Mouse (Mus musculus): ENCODE measurements around the gene Sptan1. TPM values are rescaled to one million over a fixed set of nuclear protein-coding genes. Genes with fewer than 3 reads are reported as not detected.

Gene Sptan1
- polyA plus RNA-seq, 1 experiment from 2014 or later: 115 TPM

DNA sequence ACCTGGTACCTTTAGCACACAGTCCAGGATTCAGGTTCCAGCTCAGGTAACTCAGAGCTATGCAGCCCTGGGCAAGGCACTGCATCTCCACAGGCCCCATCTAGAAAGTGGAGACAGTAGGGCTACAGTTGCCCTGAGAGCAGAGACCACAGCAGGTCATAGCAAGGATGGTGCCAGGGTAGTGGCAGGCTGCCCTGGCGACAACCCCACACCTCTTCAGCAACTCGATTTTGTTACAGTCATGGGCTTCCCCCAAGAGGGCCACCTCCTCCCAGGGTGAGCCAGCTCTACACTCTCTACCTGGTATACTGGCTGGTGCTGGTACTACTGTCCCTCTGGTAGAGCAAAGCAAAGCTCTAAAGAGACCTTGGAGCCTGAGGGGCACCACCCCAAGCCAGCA is 72.4 kb downstream of the Sptan1 start:
- 0 out of 2 replicates have a peak, but pooled peaks cover 5% of the 10 kb centered on the region for H3K36me3 ChIP-seq (ENCODE audit: insufficient read depth, low read length)
- TF ChIP-seq EP300 (IDR thresholded peaks at IDR 0.05): no peak
- no peak for TF ChIP-seq CTCF (IDR thresholded peaks at IDR 0.05)
- H3K9me3 ChIP-seq (ENCODE audit: low read length): no peaks in the 10 kb centered on the region
- no peak overlapping the region for H3K9ac ChIP-seq (replicated peaks; ENCODE audit: low read depth)
- H3K27ac ChIP-seq (ENCODE audit: low read length): no peak overlapping the region
- no peak overlapping the region for H3K4me2 ChIP-seq (replicated peaks; ENCODE audit: low read depth, low read length)
- WGBS: 87% methylated on average over 2 of the region's 2 CpGs
- H3K4me1 ChIP-seq (ENCODE audit: insufficient read depth, low read depth, low read length): no peaks in the 10 kb centered on the region
- DNase-seq (ENCODE audit: low spot score) (no peak), ATAC-seq (no peak)
- no peak overlapping the region for H3K4me3 ChIP-seq (ENCODE audit: low read depth, low read length)
- H3K27me3 ChIP-seq (replicated peaks; ENCODE audit: insufficient read depth, low read length): no peaks in the 10 kb centered on the region

DNA sequence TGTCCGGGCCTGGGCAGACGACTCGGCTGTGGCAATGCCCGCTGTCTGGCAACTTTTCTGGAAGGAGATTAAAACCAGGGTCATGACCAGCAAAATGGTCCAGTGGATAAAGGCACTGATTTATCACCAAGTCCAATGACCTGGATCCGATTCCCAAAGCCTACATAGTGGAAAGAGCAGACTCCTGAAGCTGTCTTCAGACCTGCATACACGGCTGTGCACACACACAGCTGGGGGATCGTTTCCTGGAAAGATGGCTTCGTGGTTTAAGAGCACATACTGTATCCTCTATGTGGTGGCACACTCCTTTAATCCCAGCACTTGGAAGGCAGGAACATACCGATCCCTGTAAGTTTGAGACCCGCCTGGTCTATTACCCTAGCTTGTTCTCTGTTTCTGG is 73.0 kb downstream of the Sptan1 start:
- H3K9me3 ChIP-seq (ENCODE audit: low read length): no peaks in the 10 kb centered on the region
- ATAC-seq (no peak), DNase-seq (ENCODE audit: low spot score) (no peak)
- no peak overlapping the region for H3K27ac ChIP-seq (ENCODE audit: low read length)
- WGBS: 90% methylated on average over 10 of the region's 10 CpGs
- no peak overlapping the region for H3K4me3 ChIP-seq (ENCODE audit: low read depth, low read length)
- TF ChIP-seq CTCF (IDR thresholded peaks at IDR 0.05) (no peak), EP300 (IDR thresholded peaks at IDR 0.05) (no peak)
- H3K27me3 ChIP-seq (replicated peaks; ENCODE audit: insufficient read depth, low read length): no peaks in the 10 kb centered on the region
- no peaks in the 10 kb centered on the region for H3K4me1 ChIP-seq (ENCODE audit: insufficient read depth, low read depth, low read length)
- H3K4me2 ChIP-seq (replicated peaks; ENCODE audit: low read depth, low read length): no peak overlapping the region
- H3K9ac ChIP-seq (replicated peaks; ENCODE audit: low read depth): no peak overlapping the region
- H3K36me3 ChIP-seq (ENCODE audit: insufficient read depth, low read length): 0 out of 2 replicates have a peak, but pooled peaks cover 5% of the 10 kb centered on the region

DNA sequence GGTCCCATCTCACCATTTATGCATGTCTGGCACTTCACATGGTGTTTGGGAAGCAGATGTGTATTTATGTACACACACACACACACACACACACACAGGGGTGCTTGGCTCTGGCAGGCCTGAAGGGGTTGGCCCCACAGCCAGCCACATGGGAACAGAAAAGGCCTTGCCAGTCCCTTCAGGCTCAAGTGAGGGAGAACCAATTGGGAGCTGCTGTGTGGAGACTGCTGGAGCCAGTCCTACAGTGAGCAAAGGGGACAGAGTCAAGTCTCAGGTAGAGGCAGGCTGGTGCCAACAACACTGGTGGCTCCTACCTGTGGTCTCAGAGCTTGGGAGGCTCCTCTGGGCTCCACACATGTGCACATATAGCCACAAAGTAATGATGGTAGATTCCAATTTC is 74.3 kb downstream of the Sptan1 start:
- no peaks in the 10 kb centered on the region for H3K27me3 ChIP-seq (replicated peaks; ENCODE audit: insufficient read depth, low read length)
- no peaks in the 10 kb centered on the region for H3K4me1 ChIP-seq (ENCODE audit: insufficient read depth, low read depth, low read length)
- no peak overlapping the region for H3K4me3 ChIP-seq (ENCODE audit: low read depth, low read length)
- no peak overlapping the region for H3K9ac ChIP-seq (replicated peaks; ENCODE audit: low read depth)
- ATAC-seq: no peak
- H3K36me3 ChIP-seq (ENCODE audit: insufficient read depth, low read length): 0 out of 2 replicates have a peak, but pooled peaks cover 5% of the 10 kb centered on the region
- no peak for DNase-seq (ENCODE audit: low spot score)
- TF ChIP-seq EP300 (IDR thresholded peaks at IDR 0.05): no peak
- TF ChIP-seq CTCF (IDR thresholded peaks at IDR 0.05): no peak
- no peak overlapping the region for H3K4me2 ChIP-seq (replicated peaks; ENCODE audit: low read depth, low read length)
- no peaks in the 10 kb centered on the region for H3K9me3 ChIP-seq (ENCODE audit: low read length)
- no peak overlapping the region for H3K27ac ChIP-seq (ENCODE audit: low read length)

DNA sequence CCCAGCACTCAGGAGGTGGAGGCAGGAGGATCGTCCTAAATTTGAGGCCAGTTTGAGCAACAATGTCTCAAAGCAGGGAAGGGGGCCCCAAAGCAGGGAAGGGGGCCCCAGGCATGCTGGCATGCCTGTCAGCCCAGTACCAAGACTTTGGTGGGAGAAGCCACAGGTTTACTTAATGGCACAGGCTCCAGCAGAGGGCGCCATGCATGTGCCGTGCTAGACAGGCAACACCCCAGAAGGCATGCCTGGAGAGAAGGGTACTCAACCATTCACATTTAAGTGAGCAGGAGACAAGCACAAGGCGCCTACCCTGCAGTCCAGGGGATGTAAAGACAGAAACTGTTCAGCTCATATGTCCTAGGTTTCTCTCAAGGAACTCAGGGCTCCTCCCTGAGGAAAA is 77.1 kb downstream of the Sptan1 start:
- DNase-seq (ENCODE audit: low spot score): peak; percentile 92
- 8% methylated on average over 4 of the region's 4 CpGs for WGBS
- no peaks in the 10 kb centered on the region for H3K4me1 ChIP-seq (ENCODE audit: insufficient read depth, low read depth, low read length)
- no peaks in the 10 kb centered on the region for H3K27me3 ChIP-seq (replicated peaks; ENCODE audit: insufficient read depth, low read length)
- H3K4me3 ChIP-seq (ENCODE audit: low read depth, low read length): no peak overlapping the region
- no peak overlapping the region for H3K4me2 ChIP-seq (replicated peaks; ENCODE audit: low read depth, low read length)
- H3K27ac ChIP-seq (ENCODE audit: low read length): no peak overlapping the region
- H3K9ac ChIP-seq (replicated peaks; ENCODE audit: low read depth): no peak overlapping the region
- 0 out of 2 replicates have a peak, but pooled peaks cover 4% of the 10 kb centered on the region for H3K36me3 ChIP-seq (ENCODE audit: insufficient read depth, low read length)
- no peak for TF ChIP-seq EP300 (IDR thresholded peaks at IDR 0.05)
- TF ChIP-seq CTCF (IDR thresholded peaks at IDR 0.05): peak; percentile 91
- peak; percentile 82 for ATAC-seq
- no peaks in the 10 kb centered on the region for H3K9me3 ChIP-seq (ENCODE audit: low read length)

DNA sequence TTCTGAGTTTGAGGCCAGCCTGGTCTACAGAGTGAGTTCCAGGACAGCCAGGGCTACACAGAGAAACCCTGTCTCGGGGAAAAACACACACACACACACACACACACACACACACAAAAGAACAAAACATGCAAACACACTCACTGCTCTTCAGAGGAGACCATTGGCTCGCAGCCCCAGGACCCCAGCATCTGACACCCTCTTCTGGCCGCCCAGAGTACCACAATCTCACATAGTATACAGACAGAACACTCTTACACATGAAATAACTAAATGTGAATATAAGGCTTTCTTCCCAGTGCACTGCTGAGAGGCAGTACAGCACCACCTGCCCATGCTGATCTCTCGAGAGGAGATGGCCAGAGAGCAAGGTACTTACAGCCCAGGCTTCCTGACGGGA is 79.2 kb downstream of the Sptan1 start:
- 83% methylated on average over 5 of the region's 5 CpGs for WGBS
- no peak for TF ChIP-seq EP300 (IDR thresholded peaks at IDR 0.05)
- no peak; the same call in 1 of the 2 replicates for TF ChIP-seq CTCF (IDR thresholded peaks at IDR 0.05)
- H3K4me3 ChIP-seq (ENCODE audit: low read depth, low read length): no peak overlapping the region
- H3K36me3 ChIP-seq (ENCODE audit: insufficient read depth, low read length): no peaks in the 10 kb centered on the region
- no peak overlapping the region for H3K4me2 ChIP-seq (replicated peaks; ENCODE audit: low read depth, low read length)
- no peaks in the 10 kb centered on the region for H3K27me3 ChIP-seq (replicated peaks; ENCODE audit: insufficient read depth, low read length)
- no peak overlapping the region for H3K27ac ChIP-seq (ENCODE audit: low read length)
- ATAC-seq (no peak), DNase-seq (ENCODE audit: low spot score) (no peak)
- no peak overlapping the region for H3K9ac ChIP-seq (replicated peaks; ENCODE audit: low read depth)
- H3K4me1 ChIP-seq (ENCODE audit: insufficient read depth, low read depth, low read length): no peaks in the 10 kb centered on the region; the same call in 1 of the 2 replicates
- no peaks in the 10 kb centered on the region for H3K9me3 ChIP-seq (ENCODE audit: low read length)

DNA sequence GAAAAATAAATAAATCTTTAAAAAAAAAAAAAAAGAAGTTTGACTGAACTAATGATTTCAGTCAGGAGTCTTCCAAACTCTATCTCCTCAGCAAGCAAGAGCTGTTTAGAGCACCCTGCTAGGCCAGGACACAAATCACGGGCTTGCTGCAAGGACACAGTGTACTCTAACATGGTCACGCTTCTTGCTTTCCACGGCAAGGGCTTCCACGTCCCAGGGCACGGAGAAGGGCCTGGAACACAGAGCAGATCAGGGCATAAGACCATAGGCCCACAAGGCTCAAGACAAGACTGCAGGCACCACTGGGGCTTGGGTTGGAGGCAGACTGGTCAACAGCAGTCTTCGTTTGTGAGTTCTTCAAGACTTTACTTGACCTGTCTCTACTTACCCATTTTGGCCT is 81.8 kb downstream of the Sptan1 start:
- H3K4me3 ChIP-seq (ENCODE audit: low read depth, low read length): no peak overlapping the region
- H3K9ac ChIP-seq (replicated peaks; ENCODE audit: low read depth): no peak overlapping the region
- DNase-seq (ENCODE audit: low spot score) (no peak), ATAC-seq (no peak)
- no peak overlapping the region for H3K4me2 ChIP-seq (replicated peaks; ENCODE audit: low read depth, low read length)
- no peaks in the 10 kb centered on the region for H3K36me3 ChIP-seq (ENCODE audit: insufficient read depth, low read length)
- no peaks in the 10 kb centered on the region for H3K27me3 ChIP-seq (replicated peaks; ENCODE audit: insufficient read depth, low read length)
- no peaks in the 10 kb centered on the region; the same call in 1 of the 2 replicates for H3K4me1 ChIP-seq (ENCODE audit: insufficient read depth, low read depth, low read length)
- TF ChIP-seq CTCF (IDR thresholded peaks at IDR 0.05) (no peak), EP300 (IDR thresholded peaks at IDR 0.05) (no peak)
- no peak overlapping the region for H3K27ac ChIP-seq (ENCODE audit: low read length)
- 97% methylated on average over 6 of the region's 6 CpGs for WGBS
- H3K9me3 ChIP-seq (ENCODE audit: low read length): no peaks in the 10 kb centered on the region

DNA sequence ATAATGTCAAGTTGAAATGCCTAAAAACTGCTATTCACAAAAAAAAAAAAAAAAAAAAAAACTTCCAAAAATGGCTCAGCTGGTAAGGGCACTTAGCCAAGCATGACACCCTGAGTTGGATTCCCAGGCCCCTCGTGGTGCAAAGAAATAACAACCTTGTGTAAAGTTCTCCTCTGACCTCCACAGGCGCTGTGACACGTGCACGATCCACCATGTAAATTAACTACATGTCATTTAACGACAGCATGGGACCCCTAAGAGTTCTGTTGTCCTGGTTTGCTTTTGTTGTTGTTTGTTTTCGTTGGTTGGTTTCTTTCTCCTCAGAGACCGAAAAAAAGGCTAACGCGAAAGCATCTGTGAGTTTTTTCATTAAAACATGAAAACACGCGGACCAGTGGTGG is 82.7 kb downstream of the Sptan1 start:
- peak overlapping the region; percentile 69; the same call in 1 of the 2 replicates for H3K9ac ChIP-seq (replicated peaks; ENCODE audit: low read depth)
- no peaks in the 10 kb centered on the region for H3K27me3 ChIP-seq (replicated peaks; ENCODE audit: insufficient read depth, low read length)
- H3K36me3 ChIP-seq (ENCODE audit: insufficient read depth, low read length): no peaks in the 10 kb centered on the region
- no peaks in the 10 kb centered on the region for H3K9me3 ChIP-seq (ENCODE audit: low read length)
- peak overlapping the region; percentile 81 for H3K4me2 ChIP-seq (replicated peaks; ENCODE audit: low read depth, low read length)
- TF ChIP-seq CTCF (IDR thresholded peaks at IDR 0.05): no peak
- no peak for TF ChIP-seq EP300 (IDR thresholded peaks at IDR 0.05)
- ATAC-seq (no peak), DNase-seq (ENCODE audit: low spot score) (peak; percentile 47)
- no peaks in the 10 kb centered on the region; the same call in 1 of the 2 replicates for H3K4me1 ChIP-seq (ENCODE audit: insufficient read depth, low read depth, low read length)
- H3K27ac ChIP-seq (ENCODE audit: low read length): no peak overlapping the region
- 51% methylated on average over 11 of the region's 11 CpGs for WGBS
- H3K4me3 ChIP-seq (ENCODE audit: low read depth, low read length): peak overlapping the region; percentile 57

All from lung, postnatal 0 days (tissue).